Mouse (Mus musculus) lung, embryonic 15.5 days (tissue): Measurements from ENCODE around the gene Cpa4. TPM values are rescaled to one million over a fixed set of nuclear protein-coding genes. Genes with fewer than 3 reads are reported as not detected.

Experiments used
- ATAC-seq: fragments of 200-750 bp; cut with Nextera tagmentation; 2 replicates; pipeline ENCODE4 v1.8.0; 2017; ENCODE audit warnings: moderate number of reproducible peaks, borderline replicate concordance; ENCODE audit not compliant: low FRiP score, low TSS enrichment; ENCODE audit errors: extremely low read depth
- H3K27ac ChIP-seq: fragments of 300-500 bp; sonication (generic); 2 replicates; pipeline ENCODE4 v1.5.1; 2015; ENCODE audit warnings: moderate library complexity, mild to moderate bottlenecking, inconsistent platforms
- H3K27me3 ChIP-seq: fragments of 300-500 bp; sonication (generic); 2 replicates; pipeline ENCODE4 v1.6.1; 2015; ENCODE audit warnings: inconsistent platforms
- H3K36me3 ChIP-seq: fragments of 300-500 bp; sonication (generic); 2 replicates; pipeline ENCODE4 v1.6.1; 2015; ENCODE audit warnings: inconsistent platforms
- H3K4me1 ChIP-seq: fragments of 300-500 bp; sonication (generic); 2 replicates; pipeline ENCODE4 v1.6.1; 2015; ENCODE audit warnings: inconsistent platforms
- H3K4me2 ChIP-seq: fragments of 300-500 bp; sonication (generic); 2 replicates; pipeline ENCODE4 v1.6.1; 2015; ENCODE audit warnings: inconsistent platforms, mild to moderate bottlenecking, moderate library complexity
- H3K4me3 ChIP-seq: fragments of 300-500 bp; sonication (generic); 2 replicates; pipeline ENCODE4 v1.5.1; 2015; ENCODE audit warnings: mild to moderate bottlenecking, inconsistent platforms
- H3K9ac ChIP-seq: fragments of 300-500 bp; sonication (generic); 2 replicates; pipeline ENCODE4 v1.6.1; 2015; ENCODE audit warnings: inconsistent platforms
- H3K9me3 ChIP-seq: fragments of 300-500 bp; sonication (generic); 2 replicates; pipeline ENCODE4 v1.6.1; 2016; ENCODE audit warnings: inconsistent platforms
- WGBS: fragments of 180-500 bp; shearing (Covaris S2); methylation state at CpG from one replicate; pipeline ENCODE4 v1.1.7; 2015; 5-methylcytosine and 5-hydroxymethylcytosine counted together
- polyA plus RNA-seq: library from polyadenylated mRNA; unstranded; fragments of >200 nt; fragmentation: Nextera tagmentation; extraction: Ambion mirVana; gene quantifications from 2 replicates; pipeline ENCODE4 v1.2.1, GENCODE M21; 2015

The Cpa4 gene
- polyA plus RNA-seq, 1 experiment from 2014 or later = 0.15 TPM

DNA sequence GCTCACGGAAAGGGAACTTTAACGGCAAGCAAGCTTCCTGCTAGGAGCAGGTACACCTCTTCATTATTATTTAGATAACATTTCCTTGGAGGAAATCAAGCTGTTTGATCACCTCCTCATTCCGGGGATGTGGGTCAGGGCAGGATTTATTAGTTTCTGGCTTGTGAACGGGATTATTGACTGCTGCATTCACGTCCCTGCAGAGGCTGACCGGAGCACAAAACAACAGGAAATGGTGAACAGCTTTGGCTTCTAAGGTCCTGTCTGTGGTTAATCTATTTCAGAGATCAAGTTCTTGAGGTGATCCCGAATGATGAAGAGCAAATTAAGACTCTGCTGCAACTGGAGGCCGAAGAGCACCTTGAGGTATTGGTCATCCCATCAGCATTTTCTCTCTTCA is 24.3 kb upstream of the Cpa4 start:
- Histone ChIP-seq H3K9me3 (no peaks in the 10 kb centered on the region), H3K4me1 (peaks cover 26% of the 10 kb centered on the region), H3K4me3 (no peak overlapping the region), H3K27ac (no peak overlapping the region), H3K4me2 (no peak overlapping the region), H3K27me3 (no peaks in the 10 kb centered on the region), H3K36me3 (no peaks in the 10 kb centered on the region), H3K9ac (no peak overlapping the region)
- 37% methylated on average over 8 of the region's 8 CpGs for WGBS
- no peak for ATAC-seq

DNA sequence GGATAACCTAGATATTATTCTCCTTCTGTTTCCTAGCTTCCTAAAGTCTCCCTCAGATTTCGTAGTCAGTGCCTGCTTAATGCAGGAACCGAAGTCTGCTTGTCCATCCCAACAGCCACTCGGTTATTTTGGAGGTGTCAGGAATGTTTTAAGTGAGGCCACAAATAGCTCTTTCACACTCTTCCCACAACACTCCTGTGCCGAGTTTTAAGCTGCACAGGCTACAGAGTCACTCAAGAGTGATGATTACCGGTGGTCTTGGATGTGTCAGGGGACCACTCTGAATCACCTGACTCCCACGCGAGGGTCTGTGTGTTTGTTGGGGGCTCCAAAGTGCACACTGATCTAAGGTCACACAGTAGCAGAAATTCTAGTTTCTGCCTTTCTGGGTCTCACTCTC is 22.5 kb upstream of the Cpa4 start:
- peaks cover 34% of the 10 kb centered on the region for H3K4me1 ChIP-seq
- H3K27ac ChIP-seq = no peak overlapping the region
- WGBS = 71% methylated on average over 7 of the region's 7 CpGs
- no peaks in the 10 kb centered on the region for H3K9me3 ChIP-seq
- no peak overlapping the region for H3K4me2 ChIP-seq
- no peaks in the 10 kb centered on the region for H3K36me3 ChIP-seq
- no peaks in the 10 kb centered on the region for H3K27me3 ChIP-seq
- ATAC-seq = no peak; the same call in 1 of the 2 replicates
- no peak overlapping the region for H3K4me3 ChIP-seq
- H3K9ac ChIP-seq = no peak overlapping the region

DNA sequence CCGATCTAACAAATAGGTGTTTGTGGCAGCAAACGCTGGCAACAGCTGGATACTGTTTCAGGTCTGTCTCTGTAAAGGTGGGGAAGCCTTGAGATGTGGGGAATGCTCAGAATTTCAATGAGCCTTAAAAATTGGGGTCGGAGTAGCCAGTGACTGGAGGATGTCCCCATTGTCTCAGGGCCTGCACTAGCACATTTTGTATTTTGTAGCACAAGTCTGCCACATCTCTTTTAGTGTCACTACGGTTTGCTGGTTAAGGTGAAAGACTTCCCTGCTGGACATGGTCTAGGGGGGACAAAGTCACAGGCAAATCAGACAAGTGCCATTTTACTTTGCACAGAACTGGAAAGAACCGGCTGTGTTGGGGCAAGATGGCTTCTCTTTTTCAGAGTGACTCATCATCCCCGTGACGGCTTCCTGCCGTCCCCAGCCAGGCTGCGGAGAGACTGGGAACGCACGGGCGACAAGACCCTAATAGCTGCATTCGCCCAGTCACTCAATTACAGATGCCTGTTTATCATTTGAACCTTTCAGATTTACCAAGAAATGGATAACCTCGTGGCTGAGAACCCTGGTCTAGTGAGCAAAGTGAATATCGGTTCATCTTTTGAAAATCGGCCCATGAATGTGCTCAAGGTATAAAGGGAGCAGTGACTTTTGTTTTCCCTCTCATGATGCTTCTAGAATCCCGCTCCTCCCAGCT is 21.4 kb upstream of the Cpa4 start:
- Histone ChIP-seq H3K9ac (peak overlapping the region; percentile 19; the same call in 1 of the 2 replicates), H3K4me3 (peak overlapping the region; percentile 30), H3K4me1 (peaks cover 36% of the 10 kb centered on the region), H3K27me3 (no peaks in the 10 kb centered on the region), H3K36me3 (no peaks in the 10 kb centered on the region), H3K27ac (peak overlapping the region; percentile 81), H3K9me3 (no peaks in the 10 kb centered on the region), H3K4me2 (peak overlapping the region; percentile 59)
- 14% methylated on average over 17 of the region's 17 CpGs for WGBS
- ATAC-seq = no peak; the same call in 1 of the 2 replicates

DNA sequence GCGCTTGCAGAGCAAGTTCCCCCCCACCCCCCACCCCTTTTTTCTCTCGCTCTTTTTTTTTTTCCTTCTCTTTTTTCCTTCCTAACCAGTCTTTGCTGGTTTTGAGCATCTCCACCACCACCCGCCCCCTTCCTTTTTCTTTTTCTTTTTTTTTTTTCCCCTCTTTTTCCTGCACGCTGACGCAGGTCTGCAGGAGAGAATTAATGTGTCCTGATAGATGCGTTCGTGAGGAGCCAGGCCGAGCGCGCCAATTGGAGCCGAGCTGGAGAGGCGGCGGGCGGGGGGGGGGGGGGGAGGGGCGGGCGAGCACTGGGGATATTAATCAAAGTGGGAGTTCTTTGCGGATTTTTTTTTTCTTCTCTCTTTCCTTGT is 20.9 kb upstream of the Cpa4 start:
- H3K4me2 ChIP-seq = peak overlapping the region; percentile 59
- H3K9ac ChIP-seq = peak overlapping the region; percentile 19; the same call in 1 of the 2 replicates
- H3K27ac ChIP-seq = peak overlapping the region; percentile 81
- H3K9me3 ChIP-seq = no peaks in the 10 kb centered on the region
- H3K27me3 ChIP-seq = no peaks in the 10 kb centered on the region
- H3K36me3 ChIP-seq = no peaks in the 10 kb centered on the region
- 1% methylated on average over 13 of the region's 17 CpGs for WGBS
- H3K4me3 ChIP-seq = peak overlapping the region; percentile 30
- ATAC-seq = no peak
- H3K4me1 ChIP-seq = peaks cover 41% of the 10 kb centered on the region

DNA sequence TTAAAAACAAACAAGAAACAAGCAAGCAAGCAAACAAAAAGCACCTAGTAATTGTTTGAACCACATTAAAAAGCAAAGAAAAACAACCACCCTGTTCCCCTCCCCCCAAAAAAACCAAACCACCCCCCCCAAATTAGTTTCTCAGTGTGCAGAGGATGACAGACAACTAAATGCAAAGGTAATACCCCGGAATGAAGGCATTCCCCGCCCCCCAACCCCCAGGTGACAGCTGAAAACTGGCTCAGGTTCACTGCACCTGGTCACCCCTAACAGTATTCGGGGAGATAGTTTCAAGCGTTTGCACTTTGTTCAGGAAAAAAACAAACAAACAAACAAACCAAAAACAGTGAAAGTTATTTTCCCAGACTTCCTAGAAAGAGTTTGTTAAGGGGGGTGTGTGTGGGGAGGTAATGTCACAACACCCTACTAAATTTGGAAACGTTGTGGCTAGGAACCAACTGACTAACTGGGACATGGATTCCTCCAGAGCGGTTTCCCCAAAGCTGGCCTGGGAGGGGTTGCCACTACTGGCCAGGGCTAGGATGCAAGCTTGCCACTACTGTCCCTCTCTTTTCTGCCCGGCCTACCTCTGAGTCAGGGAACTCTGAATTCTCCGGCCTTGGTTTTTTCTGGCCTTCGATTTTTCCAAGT is 20.4 kb upstream of the Cpa4 start:
- Histone ChIP-seq H3K36me3 (no peaks in the 10 kb centered on the region), H3K27me3 (no peaks in the 10 kb centered on the region), H3K9me3 (no peaks in the 10 kb centered on the region), H3K4me2 (peak overlapping the region; percentile 59), H3K4me3 (peak overlapping the region; percentile 30; the same call in 1 of the 2 replicates), H3K27ac (peak overlapping the region; percentile 81), H3K4me1 (peaks cover 45% of the 10 kb centered on the region), H3K9ac (no peak overlapping the region)
- ATAC-seq = no peak
- 33% methylated on average over 9 of the region's 9 CpGs for WGBS

DNA sequence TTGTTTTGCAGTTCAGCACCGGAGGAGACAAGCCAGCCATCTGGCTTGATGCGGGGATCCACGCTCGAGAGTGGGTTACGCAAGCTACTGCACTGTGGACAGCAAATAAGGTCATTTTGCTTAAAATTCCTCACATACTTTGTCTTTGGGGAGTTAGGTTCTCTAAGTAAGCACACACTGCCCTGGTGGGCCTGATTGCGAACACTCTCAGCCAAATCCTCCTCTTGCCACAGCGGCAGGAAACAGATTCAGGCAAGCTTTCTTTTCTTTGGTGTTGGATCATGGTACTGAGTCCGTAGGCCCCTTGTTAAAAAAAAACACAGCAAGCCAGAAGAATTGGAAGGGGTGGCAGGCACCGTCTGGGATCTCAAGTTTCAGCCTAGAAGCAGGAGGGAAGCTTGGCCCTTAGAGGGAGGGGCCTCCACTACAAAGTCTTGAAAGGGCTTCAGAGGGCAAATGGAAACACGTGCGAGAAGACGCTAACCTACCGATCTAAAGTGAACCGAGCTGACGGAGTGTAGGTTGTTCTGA is 18.9 kb upstream of the Cpa4 start:
- H3K36me3 ChIP-seq = no peaks in the 10 kb centered on the region
- H3K9me3 ChIP-seq = no peaks in the 10 kb centered on the region
- H3K27ac ChIP-seq = peak overlapping the region; percentile 85
- ATAC-seq = peak; percentile 62; the same call in 1 of the 2 replicates
- no peak overlapping the region for H3K4me3 ChIP-seq
- H3K27me3 ChIP-seq = no peaks in the 10 kb centered on the region
- WGBS = 16% methylated on average over 15 of the region's 15 CpGs
- H3K4me2 ChIP-seq = peak overlapping the region; percentile 34
- no peak overlapping the region for H3K9ac ChIP-seq
- peaks cover 45% of the 10 kb centered on the region for H3K4me1 ChIP-seq

DNA sequence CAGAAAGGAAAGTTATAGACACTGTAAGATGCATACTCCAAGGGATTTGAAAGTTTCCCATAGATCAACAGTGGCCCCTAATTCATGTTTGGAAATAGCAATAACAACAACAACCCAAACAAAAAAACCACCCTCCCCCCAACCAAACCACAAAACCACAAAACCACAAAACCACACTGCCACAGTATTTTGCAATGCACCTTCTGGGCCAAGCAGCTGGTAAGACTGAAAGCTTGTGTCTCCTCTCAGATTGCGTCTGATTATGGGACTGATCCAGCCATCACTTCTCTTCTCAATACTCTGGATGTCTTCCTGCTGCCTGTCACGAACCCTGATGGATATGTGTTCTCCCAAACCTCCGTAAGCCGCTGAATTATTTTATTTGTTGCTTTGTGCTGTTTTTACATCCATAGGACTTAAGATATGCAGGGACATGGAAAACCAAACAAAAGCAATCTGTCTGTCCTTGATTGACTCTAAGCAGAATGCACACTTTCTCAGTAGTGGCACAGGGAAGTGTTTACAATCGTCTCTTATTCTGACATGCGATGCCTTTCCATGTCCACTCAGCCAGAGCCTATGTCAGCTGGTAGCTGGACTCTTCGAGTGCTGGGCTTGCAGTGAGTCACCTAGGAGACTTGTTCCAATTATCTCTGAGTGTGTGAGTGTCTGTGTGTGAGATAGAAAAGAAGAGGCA is 17.5 kb upstream of the Cpa4 start:
- ATAC-seq = no peak
- WGBS = 79% methylated on average over 7 of the region's 7 CpGs
- H3K9me3 ChIP-seq = no peaks in the 10 kb centered on the region
- H3K4me1 ChIP-seq = peaks cover 45% of the 10 kb centered on the region
- H3K36me3 ChIP-seq = no peaks in the 10 kb centered on the region
- no peak overlapping the region for H3K27ac ChIP-seq
- no peak overlapping the region for H3K4me3 ChIP-seq
- H3K9ac ChIP-seq = no peak overlapping the region
- H3K27me3 ChIP-seq = no peaks in the 10 kb centered on the region
- no peak overlapping the region for H3K4me2 ChIP-seq

DNA sequence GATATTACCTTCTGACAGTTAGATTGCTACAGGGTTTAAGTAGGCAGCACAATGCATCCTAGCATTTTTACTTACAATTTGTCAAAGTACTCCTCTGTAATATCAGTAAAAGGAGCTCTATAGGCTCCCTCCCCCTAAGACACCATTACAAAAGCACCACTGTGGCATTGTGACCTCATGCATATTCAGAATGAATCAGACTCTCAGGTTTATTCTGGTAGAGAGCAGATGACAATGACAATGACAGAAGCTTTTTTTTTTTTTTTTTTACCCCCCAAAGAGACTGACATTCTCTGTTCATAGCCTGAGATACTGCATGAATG is 17.0 kb upstream of the Cpa4 start:
- H3K27me3 ChIP-seq = no peaks in the 10 kb centered on the region
- no peaks in the 10 kb centered on the region for H3K9me3 ChIP-seq
- H3K4me2 ChIP-seq = no peak overlapping the region
- no peak for ATAC-seq
- no peaks in the 10 kb centered on the region for H3K36me3 ChIP-seq
- peaks cover 46% of the 10 kb centered on the region for H3K4me1 ChIP-seq
- no peak overlapping the region for H3K27ac ChIP-seq
- H3K9ac ChIP-seq = no peak overlapping the region
- H3K4me3 ChIP-seq = no peak overlapping the region

DNA sequence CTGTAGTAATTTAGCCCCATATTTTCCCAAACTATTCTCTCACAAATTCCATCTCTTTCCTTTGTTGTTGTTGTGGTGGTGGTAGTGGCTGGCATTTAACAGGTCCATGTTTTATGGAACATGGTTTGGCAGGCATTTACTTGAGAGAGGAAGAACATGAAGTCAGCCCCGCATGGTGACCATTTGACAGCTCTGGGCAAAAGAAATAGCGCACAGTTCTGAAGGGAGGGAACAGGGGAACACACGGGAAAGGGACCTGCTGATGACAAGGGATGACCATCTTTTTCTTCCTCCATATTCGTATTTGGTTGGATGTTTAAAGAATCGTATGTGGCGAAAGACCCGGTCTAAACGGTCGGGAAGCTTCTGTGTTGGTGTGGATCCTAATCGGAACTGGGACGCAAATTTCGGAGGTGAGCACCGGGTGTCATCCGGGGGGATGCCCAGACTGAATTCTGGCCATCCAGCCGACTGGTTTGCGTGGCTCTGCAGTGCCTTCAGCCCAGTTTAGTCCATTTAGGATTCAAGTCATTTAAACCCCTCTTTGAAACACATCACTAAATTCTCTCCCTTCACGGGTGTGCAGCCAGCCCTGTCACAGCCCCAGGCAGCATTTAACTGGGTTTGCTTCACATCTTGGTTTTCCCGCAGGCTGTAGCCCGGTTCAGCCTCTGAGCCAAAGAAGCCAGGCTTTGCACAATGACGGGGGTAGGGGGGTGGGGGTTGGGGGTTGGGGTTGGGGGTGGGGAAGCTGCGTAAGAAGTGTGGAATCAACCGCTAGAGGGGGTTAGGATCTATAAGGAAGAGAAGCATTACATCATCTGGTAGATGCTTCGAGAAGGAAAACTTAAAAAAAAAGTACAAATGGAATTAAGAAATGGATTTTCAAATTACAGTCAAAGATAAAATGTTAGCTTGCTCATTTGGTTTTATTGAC is 16.3 kb upstream of the Cpa4 start:
- Histone ChIP-seq H3K36me3 (no peaks in the 10 kb centered on the region), H3K4me1 (peaks cover 43% of the 10 kb centered on the region), H3K4me3 (no peak overlapping the region), H3K4me2 (peak overlapping the region; percentile 37; the same call in 1 of the 2 replicates), H3K27me3 (no peaks in the 10 kb centered on the region), H3K9ac (peak overlapping the region; percentile 27; the same call in 1 of the 2 replicates), H3K9me3 (no peaks in the 10 kb centered on the region), H3K27ac (peak overlapping the region; percentile 41; the same call in 1 of the 2 replicates)
- 39% methylated on average over 23 of the region's 23 CpGs for WGBS
- ATAC-seq = peak; percentile 37; the same call in 1 of the 2 replicates

DNA sequence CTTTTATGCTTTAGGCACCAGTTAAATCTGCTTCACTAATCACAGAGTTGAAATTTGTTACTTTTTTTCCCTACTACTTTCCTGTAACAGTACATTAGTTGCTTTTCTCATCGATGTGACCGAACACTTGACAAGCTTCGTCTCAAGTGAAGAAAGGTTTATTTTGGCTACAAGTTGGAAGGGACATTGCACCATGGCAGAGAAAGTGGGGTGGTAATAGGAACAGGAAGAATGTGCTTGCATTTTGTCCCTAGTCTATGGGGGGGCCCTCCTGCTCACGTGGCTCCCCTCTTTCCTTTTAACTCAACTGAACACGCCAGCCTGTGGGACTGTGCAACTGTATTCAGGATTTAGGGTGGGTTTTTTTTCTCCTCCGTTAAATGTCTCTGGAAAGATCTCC is 15.5 kb upstream of the Cpa4 start:
- Histone ChIP-seq H3K4me1 (peaks cover 39% of the 10 kb centered on the region), H3K4me3 (no peak overlapping the region)

DNA sequence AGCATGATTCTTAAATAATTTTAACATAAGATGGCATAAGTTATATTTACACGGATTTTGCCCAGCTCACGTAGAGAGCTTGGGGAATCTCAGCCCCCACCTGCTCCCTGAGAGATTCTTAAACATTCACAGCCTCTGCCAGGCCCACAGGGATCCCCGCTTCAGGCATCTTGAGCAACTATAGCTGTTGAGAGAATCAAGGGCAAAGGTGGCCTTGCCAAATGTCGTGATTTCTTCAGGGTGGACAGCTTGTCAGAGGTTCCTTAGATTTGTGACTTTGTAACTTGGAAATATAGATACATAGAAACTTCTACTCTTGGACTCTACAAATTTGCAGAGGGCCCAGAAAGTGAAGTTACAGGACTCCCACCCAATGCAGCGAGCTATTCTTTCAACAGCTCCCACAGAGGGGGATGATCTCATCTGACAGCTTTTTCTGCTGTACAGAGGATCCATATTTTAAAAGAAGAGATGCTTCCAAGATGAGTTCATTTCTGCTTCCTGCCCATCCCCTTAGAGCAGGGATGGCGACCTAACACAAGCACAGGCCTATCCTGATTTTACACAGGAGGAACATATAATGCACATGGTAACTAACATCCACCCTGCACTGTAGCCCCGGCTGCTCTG is 14.7 kb upstream of the Cpa4 start:
- Histone ChIP-seq H3K9me3 (no peaks in the 10 kb centered on the region), H3K9ac (no peak overlapping the region), H3K27me3 (no peaks in the 10 kb centered on the region), H3K4me2 (no peak overlapping the region), H3K4me3 (no peak overlapping the region), H3K36me3 (no peaks in the 10 kb centered on the region), H3K4me1 (peaks cover 31% of the 10 kb centered on the region), H3K27ac (no peak overlapping the region)
- WGBS = 66% methylated on average over 7 of the region's 7 CpGs
- no peak for ATAC-seq

More for the DNA sequence above, 15.5 kb upstream of the Cpa4 start:
- ATAC-seq = no peak
- Histone ChIP-seq H3K4me2 (peak overlapping the region; percentile 37; the same call in 1 of the 2 replicates), H3K27ac (0 out of 2 replicates have a peak overlapping the region, but pooled peaks have one; percentile 15), H3K27me3 (no peaks in the 10 kb centered on the region), H3K9ac (no peak overlapping the region), H3K36me3 (no peaks in the 10 kb centered on the region), H3K9me3 (no peaks in the 10 kb centered on the region)
- 41% methylated on average over 6 of the region's 6 CpGs for WGBS
